Mouse (Mus musculus): ENCODE results near the gene Nbas. TPM values are rescaled to one million over a fixed set of nuclear protein-coding genes. Genes with fewer than 3 reads are reported as not detected.

The Nbas gene
- 6.7 and 9.7 TPM in 2 replicates for total RNA-seq (2015; ENCODE audit: low replicate concordance)
- 5.7 and 8.9 TPM in 2 replicates for total RNA-seq (2017; ENCODE audit: low replicate concordance)

DNA sequence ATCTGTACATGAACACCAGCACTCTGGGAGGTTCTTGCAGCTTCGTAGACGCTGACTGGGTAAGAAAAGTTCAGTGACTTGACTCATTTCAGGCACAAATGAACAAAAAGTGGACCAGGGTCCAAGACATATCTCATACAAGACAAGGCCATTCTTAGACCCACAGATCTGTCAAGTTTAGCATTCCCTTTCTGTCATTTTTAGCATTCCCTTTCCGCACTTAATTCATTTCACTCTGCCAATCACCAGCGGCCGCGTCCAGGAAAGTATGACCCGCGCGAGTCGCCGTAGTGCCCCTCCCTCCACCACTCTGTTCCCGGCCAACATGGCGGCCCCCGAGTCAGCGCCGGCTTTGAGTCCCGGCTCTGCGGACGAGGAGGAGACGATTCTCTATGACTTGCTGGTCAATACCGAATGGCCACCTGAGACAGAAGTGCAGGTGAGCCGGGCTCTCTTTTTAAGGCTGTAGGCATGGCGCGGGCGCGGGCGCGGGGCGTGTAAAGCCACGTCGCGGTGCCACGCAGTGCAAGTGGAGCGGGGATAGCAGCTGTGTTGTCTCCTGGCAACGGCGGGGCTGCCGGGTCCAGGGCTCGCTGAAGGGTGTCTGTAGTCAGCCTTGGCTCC, at the start of gene Nbas:
Gene Nbas (plus strand): TSS at position 308 of the 624 bp plus-strand sequence.
- ATAC-seq (replicated peaks; ENCODE audit: low FRiP score, poor library complexity, severe bottlenecking) = peak; percentile 87

DNA sequence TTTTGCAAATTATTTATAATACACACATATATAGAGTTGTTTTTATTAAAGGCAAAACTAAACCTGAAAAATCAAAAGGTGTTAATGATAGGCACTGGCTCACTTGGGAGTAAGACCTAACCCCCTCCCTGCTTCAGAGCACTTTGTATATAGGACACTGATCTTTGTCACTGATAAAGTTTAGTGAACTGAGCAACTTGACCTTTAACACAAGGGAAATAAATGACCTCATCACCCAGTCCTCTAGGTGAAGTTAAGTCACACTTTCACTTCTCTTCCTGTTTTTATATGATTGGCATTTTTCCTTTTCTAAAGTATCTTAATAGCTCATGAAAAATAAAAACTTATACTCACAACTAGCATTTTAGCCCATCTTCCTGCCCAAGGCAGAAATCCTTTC, 26.5 kb upstream of the Nbas start:
- ATAC-seq (replicated peaks; ENCODE audit: low FRiP score, poor library complexity, severe bottlenecking) = no peak

DNA sequence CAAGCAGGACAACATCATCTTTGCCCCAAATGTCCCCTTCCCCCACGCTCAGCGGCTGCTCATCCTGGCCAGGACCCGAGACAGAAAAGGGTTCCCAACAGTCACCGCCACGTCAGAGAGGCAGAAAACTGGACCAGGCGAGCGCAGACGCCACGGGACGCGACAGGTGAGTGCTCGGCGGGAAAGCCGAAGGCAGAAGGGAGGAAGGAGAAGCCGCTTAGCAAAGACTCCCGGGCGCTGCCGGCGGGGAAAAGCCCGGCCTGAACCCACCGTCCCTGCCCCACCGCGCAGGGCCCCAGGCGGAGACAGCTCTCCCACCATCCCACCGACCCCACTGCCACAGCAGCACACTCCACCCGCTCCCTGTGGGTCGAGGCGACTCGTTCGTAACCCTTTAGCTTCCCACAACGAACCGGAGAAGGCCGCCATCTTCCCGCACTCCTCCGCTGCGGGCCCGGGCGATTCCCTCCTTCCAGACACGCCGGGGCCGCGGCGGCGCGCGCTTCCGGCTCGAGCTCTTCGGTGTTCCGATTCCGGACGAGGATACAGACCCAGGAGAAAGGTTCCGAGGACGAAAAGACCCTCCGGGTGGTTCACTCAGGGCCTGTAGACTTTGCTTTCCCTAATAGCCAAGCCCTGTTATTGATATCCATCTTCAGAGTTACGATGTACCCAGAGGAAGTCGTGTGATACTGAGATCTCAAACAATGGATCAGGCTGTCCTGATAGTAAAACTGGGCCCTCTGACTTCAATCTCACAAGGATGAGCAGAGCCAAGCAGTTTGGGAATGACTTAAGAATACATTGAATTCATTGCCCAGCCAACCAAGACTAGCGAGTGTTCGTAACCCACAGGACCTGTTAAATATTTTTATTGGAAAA, 20.0 kb upstream of the Nbas start, which contains the start of gene Ddx1:
Gene Ddx1 (minus strand): TSS at position 523 of the 882 bp plus-strand sequence.
- ATAC-seq (replicated peaks; ENCODE audit: low FRiP score, poor library complexity, severe bottlenecking) = peak; percentile 94

DNA sequence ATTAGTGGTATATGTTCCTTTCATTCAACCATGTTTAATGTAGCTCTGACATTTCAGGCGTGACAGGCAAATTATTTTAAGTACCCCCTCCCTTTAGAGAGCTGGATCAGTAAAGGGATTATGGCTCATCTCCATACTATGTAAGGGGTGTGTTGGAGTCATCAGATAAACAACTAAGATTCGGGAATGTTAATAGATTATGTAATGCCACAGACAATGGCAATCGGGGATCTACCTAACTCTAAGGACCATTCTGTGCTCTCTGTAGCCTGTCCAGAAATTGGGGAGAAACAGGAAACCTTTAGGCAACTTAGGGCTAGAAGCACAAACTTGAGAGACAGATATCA, 19.4 kb upstream of the Nbas start:
- ATAC-seq (replicated peaks; ENCODE audit: low FRiP score, poor library complexity, severe bottlenecking) = no peak

DNA sequence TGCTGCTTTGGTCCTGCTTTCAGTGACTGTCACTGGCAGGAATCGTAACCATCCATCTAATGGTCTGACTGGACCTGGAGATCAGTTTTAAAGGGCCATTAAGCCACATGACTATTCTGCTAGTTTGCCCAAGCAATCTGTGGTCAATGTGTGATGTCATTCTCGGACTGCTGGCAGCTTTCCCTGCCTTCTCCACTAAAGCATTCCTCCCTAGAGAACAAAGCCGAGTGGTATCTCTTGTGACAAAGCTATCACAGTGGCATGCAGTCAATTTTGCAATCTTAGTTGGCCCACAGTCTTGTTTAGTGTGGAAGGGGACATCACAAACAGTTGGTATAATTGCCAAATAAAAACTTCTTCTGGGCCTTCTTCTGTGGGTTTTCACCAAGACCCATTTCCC, 13.9 kb upstream of the Nbas start:
- no peak for ATAC-seq (replicated peaks; ENCODE audit: low FRiP score, poor library complexity, severe bottlenecking)

DNA sequence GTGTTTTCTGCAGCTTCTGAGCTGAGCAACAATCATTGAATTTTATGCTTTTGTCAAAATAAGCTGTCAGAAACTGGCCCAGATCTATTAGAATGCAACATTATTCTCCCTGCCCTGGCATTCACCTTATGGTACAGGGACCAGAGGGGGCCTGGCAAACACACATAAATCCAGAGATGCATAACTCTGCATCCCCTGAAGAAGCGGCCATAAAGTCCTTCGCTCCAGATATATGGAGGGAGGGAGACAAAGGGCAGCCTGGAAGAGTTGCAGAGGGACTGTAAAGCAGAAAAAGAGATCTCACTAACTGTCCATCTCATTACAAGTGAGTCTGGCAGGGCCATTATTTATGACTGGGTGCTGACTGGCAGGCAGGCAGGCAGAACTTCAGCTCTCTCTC, 13.2 kb upstream of the Nbas start:
- no peak for ATAC-seq (replicated peaks; ENCODE audit: low FRiP score, poor library complexity, severe bottlenecking)

DNA sequence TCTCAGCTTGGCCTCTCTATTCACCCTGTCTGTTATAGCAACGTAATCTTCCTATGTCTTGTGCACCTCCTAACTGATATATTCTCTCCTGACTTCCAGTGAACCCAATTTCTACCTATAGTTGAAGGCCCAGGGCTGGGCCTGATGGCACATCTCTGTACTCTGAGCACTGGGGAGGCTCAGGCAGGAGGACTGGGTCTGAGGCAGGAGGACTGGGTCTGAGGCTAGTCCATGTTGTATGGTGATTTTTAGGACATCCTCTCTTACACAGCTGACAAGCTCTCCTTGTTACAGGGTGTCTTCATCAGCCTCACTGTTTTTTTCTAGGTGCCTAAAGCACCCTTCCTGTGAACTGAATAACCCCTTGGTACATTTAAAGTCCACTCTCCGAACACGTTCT, 521 bp upstream of the Nbas start:
- 0 out of 2 replicates have a peak, but pooled peaks have one; percentile 31 for ATAC-seq (replicated peaks; ENCODE audit: low FRiP score, poor library complexity, severe bottlenecking)

DNA sequence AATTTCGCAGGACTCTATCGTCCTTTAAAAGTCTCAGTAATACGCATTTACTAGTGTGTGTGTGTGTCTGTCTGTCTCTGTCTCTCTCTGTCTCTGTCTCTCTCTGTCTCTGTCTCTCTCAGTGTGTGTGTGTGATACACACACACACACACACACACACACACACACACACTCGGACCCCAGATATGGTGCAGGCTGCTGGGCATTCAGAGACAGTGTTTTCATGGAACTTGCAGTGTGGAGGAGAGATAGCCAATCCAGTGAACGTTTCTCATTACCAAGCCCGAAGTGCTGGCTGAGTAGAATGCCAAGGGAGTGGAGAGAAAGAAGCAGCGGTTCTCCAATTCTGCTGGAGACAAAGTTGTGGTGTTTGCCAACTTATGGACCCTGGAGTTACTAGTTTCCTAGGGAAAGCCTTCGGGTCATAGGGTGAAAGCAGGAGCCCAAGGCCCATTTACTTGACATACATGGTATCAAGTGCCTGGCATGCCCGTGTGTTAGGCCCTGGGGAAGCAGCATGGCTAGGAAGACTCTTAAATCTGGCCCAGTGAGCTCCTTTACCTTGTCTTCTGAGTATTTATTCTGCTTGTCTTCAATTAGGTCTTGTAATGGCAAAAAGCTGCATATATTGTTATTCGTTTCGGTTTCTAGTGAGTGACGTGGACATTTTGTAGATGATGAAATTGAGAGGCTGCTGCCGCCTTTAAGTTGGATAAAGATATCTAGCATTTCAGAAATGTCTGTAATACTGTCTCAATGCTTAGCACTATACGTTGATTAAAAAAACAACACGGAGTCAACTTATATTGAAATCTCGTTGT, 847 bp downstream of the Nbas start:
- ATAC-seq (replicated peaks; ENCODE audit: low FRiP score, poor library complexity, severe bottlenecking) = 0 out of 2 replicates have a peak, but pooled peaks have one; percentile 13

DNA sequence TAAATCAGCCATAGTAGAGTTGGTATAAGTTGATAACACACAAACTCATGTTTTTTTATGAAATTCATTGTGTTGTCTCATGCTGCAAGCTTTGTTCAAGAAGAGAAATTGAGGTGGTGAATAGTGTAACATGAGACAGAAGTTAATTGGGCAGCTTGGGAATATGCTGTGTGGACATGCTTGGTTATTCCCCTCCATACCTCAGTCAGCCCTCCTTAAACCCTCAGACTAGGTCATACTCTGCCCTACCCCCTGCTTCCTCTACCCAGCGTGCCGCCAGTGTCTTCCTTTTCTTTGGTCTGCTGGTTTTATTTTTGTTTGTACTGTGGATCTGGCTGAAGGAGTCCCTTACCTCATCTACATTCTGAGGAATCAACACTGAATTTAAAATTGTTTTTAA, 22.5 kb downstream of the Nbas start:
- ATAC-seq (replicated peaks; ENCODE audit: low FRiP score, poor library complexity, severe bottlenecking) = no peak

DNA sequence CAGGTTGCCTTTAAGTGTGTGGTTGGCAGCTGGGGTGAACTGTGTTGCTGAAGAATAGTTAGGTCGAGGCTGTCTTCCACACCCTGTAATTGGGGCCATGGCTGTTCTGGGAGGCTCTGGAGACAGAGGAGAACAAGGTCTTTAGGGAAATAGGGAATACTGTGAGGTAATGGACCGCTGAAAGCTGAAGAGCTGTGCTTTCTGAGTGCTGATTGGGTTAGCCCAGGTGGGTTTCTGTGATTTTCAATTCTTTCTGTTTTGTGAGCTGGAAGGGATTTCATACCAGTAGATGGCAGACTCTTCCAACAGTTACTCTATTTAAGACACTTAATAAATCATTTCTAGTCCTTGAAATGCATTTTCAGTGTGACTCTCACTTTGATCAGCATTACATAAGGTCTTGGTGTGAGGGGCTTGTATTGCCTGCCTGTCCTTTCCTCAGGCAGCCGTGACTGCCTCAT, 24.5 kb downstream of the Nbas start:
- ATAC-seq (replicated peaks; ENCODE audit: low FRiP score, poor library complexity, severe bottlenecking) = no peak

DNA sequence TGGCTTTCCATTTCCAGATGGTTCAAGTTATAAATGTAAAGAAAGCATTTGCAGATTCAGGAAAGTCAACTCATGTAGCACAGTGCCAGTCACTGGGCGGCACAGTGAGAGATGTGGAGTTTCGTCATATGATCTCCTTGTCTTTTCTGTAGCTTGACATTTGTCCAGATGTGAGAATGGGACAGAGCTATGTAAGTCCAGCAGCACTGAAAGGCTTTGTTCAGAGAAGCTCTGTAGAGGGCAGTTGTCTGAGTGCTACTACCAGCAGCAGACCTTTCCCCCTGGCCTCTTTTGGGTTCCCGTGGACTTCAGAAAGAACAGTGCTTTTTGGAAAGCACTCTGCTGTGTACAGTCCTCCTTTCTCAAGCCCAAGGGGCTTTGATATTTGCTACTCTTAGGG, 34.1 kb downstream of the Nbas start:
- no peak for ATAC-seq (replicated peaks; ENCODE audit: low FRiP score, poor library complexity, severe bottlenecking)

DNA sequence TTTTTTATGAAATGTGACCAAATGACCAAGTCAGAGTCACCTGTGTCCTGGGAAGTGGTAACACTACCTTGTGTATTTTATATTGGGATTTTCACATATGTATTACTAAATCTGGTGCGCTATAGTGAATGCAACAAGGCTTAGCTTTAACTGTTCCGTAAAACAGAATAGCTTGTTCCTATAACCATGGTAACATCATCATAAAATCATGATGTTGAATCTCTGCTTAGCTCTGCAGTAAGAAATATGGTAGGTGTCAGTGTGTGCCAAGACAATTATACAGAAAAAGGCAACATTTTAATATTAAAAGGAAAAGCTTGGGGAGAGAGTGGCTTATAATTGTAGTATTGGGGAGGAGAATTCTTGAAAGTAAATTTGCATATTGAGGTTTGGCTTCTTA, 45.0 kb downstream of the Nbas start:
- no peak for ATAC-seq (replicated peaks; ENCODE audit: low FRiP score, poor library complexity, severe bottlenecking)

DNA sequence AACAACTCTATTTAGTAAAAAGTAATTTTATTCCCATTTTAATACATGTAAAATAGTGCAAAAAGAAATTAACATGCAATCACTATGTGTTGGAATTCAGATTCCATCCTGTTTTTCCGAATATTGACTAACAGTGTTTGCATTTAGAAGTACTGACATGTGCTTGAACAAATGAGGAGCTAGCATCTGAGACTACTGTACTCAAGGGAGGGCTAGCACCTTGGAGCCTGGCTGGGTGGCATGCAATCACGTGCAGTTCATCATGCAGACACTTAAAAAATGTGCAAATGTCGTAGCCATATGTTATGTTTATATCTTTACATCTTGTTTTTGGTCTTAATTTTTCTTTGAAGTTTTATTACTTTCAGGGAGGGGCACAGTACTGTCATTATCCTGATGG, 45.5 kb downstream of the Nbas start:
- no peak for ATAC-seq (replicated peaks; ENCODE audit: low FRiP score, poor library complexity, severe bottlenecking)

DNA sequence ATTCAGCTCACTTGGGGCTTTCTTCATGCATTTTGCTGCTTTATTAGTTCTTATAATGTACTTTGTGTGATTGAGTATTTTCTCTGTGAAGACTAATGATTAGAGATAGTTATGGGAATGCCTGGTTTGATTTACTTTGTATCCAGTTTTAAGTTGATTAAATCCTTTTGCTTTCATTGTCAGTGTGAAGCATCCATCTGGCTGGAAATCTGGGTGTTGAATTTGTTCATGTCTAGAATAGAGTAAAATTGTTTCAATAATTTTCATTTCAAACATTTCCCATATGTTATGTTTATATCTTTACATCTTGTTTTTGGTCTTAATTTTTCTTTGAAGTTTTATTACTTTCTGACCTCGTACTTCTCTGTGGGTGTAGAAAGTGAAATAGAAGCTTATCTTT, 46.1 kb downstream of the Nbas start:
- ATAC-seq (replicated peaks; ENCODE audit: low FRiP score, poor library complexity, severe bottlenecking) = no peak

DNA sequence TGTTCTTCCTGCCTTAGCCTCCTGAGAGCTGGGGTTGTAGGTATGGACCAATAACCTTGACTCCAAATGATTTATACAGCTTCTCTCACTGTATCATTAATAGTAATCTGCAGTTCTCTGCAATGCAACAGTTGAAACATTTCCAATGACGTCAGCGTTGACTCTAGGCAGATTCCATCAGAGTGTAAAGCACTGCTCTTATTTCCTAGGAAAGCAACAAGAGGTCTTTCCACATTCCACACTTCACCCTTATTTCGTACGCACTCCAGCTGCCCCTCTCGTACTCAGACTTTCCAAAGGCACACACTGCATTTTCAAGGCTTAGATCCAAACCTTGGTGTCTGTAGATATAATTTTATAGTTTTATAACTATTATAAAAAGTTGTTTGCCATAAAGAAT, 73.6 kb downstream of the Nbas start:
- no peak for ATAC-seq (replicated peaks; ENCODE audit: low FRiP score, poor library complexity, severe bottlenecking)

DNA sequence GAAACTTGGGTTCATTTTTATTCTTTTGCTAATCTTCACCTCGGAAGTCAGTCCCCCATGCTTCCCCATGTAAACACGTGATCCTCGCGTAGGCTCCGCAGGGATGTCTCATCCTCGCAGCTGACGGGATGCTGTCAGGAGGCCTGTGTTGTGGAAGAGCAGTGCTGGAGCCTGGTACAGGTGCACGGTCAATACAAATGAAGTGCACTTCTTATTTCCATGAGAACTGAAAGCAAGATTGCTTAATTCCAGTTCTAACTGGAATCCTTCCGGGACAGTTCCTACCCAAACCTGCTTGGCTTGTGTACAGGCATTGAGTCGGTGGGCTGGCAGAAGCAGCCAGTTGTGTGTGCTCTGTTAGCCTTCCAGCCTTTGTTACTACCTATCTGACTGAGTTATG, 87.3 kb downstream of the Nbas start:
- ATAC-seq (replicated peaks; ENCODE audit: low FRiP score, poor library complexity, severe bottlenecking) = no peak

DNA sequence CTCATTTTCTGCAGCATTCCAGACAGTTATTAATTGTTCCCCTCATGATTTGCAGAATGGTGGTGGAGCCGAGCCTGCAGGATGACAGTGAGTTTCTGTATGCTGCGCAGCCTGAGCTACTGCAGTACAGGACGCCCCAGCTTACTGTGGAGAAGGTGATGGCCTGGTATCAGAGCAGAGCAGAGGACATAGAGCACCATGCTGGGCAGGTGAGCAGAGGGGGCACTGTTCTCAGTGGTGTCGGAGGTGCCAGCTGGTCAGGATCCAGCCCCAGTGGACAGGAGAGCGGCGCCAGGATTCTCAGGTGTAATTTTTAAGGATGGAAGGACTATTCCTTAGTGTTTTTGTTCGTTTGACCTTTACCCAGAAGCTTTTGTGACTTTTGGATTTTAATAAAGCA, 87.8 kb downstream of the Nbas start:
- no peak for ATAC-seq (replicated peaks; ENCODE audit: low FRiP score, poor library complexity, severe bottlenecking)

DNA sequence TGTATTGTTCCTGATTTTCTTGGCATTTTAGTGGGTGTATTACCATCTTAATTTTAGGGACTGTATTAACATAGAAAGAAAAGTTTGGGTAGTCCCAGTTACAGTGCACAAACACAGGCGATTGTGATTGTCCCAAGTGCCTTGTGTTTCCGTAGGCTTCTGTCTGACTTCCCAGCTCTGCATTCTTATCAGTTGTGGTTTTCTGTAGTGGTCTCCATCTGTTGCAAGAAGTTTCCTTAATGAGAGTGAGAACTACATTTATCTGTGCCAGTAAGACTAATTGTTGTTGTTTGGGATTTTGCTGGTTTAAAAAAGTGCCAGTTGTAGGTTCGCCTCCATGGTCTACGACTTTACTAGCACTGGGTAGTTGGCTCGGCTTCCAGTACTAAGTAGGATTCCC, 88.3 kb downstream of the Nbas start:
- ATAC-seq (replicated peaks; ENCODE audit: low FRiP score, poor library complexity, severe bottlenecking) = no peak

DNA sequence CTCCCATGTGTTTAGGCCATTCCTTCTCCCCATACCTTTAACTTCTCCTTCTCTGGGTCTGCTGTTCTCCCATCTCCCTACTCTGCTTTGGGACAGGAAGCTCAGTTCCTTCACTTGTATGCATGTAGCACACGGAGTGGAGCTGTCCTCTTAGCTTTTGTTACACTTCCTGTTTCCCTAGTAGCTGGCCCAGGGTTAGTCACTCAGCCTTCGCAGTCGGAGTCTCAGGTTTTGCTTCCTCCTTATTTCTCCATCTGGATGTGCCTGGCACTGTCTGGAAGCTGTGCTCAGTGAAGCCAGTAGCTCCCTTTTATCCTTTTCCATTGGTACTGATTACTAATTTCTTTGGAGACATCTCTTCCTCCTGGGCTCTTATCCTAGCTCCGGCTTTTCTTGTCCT, 89.9 kb downstream of the Nbas start:
- ATAC-seq (replicated peaks; ENCODE audit: low FRiP score, poor library complexity, severe bottlenecking) = no peak

DNA sequence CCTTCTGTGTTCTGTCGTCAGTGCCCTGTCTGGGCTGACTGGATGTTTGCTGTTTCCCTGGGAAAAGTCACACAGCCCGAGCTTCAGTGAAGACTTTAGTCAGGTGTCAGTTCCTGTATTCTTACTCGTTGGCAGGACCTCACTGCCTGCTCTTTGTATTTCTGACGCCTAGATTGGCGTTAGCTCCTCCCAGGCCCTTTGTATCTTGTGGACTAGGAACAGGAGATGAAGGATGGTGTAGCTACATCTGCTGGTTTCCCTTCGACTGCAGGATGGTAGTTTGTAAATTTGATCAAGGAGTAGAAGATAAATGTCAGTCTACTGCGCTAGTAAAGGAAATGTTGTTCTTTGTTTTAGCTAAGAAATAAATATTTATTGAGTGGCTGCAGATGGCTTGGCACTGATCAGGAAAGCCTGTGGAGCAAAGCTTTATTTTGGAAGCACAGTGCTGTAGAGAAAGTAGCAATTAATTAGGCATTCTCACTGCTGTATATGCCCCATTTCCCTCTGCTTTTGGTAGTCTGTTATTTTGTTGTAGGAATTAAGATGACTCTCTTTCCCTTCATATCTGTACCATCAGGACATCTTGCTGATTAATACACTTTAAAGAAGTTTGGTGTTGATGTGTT, 91.4 kb downstream of the Nbas start:
- ATAC-seq (replicated peaks; ENCODE audit: low FRiP score, poor library complexity, severe bottlenecking) = no peak
